Mouse (Mus musculus): ENCODE data around the gene Tas2r140.

Gene Tas2r140

DNA sequence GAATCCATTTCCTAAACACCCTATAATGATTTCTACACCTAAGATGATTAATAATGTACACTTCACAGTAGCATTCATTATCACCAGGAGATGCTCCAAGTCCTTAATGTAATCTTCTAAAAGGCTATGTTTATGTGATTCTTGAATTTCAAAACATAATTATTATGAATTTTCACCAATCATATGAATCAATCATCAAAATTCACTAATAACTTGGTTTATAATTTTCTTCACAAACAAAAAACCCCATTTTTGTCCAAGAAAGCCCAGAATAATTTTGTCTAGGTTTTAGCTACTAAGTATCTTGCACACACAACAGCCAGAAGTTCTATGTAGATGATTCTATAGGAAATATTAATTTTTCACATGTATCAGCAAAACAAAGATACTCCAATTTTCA, at the start of gene Tas2r140:
Tas2r140 (minus strand) TSS at position 101 of the 400 bp plus-strand sequence.
- no peak for DNase-seq (ENCODE audit: low spot score in 2 of 2)

DNA sequence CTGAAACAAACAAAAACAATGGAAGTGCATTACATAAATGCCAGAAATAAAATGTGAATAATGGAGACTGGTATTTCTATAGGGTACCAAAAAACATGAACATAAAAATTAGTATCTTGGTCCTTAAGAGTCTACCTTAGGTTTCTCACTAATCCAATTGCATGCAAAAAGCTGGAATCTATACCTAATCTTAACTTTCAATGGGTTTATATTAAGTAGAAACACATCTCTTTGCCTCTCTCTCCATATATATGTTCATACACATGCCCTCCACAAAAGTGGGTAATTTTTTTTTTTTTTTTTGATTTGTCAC, 48.9 kb upstream of the Tas2r140 start, which contains the start of gene Smim10l1:
Smim10l1 (plus strand) TSS at position 301 of the 313 bp plus-strand sequence.
- no peak for DNase-seq (ENCODE audit: low spot score in 2 of 2)

DNA sequence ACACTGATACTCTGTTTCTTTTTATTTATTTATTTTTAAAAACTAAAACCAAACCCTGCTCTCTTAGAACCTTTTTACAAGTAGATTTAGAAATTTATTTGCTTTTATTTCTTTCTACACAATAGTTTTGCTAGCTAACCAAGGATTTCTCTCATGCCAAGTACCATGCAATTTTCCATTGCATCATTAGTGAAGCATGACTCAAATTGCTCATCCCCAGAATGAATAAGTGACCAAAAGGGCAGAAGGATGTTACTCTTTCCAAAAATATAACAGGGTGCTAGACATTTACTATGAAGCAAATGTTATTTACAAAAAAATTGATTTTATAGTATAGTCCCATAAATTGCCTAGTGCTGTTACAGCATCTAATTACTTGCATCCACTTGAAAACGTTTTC, 46.8 kb upstream of the Tas2r140 start:
- no peak for DNase-seq (ENCODE audit: low spot score in 2 of 2)

DNA sequence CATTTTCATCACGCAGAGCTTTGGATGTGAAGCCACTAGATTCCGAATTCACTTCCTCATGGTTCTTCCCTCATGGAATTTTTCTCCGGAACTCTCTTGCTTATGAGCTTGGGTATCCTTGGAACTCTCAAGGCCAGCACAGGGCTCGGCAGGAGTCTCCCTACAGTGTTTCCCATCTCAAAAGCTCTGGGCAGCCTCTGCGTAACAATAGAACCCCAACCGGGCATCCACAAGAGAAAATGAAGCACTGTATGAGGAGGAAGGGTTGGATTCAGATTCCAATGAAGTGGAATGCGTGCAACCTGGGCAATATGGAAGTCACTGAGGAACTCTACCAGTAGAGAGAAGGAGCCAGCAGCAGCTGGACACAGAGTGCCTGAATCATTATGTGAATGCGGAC, 36.6 kb upstream of the Tas2r140 start:
- DNase-seq (ENCODE audit: low spot score in 2 of 2) = no peak

DNA sequence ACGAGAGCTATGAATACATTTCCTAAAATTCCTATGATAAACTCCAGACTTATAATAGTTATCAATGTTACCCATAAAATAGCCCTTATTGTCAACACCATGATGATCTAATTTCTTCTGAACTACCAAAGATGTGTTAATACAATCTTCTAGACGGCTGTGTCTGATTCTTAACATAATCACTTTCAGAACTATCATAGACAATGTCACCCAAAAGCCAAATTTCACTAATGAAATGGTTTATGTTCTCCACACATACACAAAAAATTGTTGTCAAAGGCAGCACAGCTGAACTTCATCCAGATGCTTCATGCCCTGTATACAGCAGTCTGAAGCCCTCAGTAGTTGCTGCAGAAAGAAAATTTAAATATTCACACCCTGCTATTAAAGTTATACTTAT, 18.6 kb downstream of the Tas2r140 start, which contains the start of gene Tas2r103:
Tas2r103 (minus strand) TSS at position 101 of the 400 bp plus-strand sequence.
- DNase-seq (ENCODE audit: low spot score in 2 of 2) = no peak
